Mouse (Mus musculus) left cerebral cortex, postnatal 14 days (tissue): Measurements from ENCODE around the gene Caskin1. TPM values are rescaled to one million over a fixed set of nuclear protein-coding genes. Genes with fewer than 3 reads are reported as not detected.

Experiments used
- DNase-seq, 2 experiments: peaks; one replicate each; pipeline ENCODE4 v3.0.0; 2021 to 2022; ENCODE audit warnings: low spot score in 2 of 2, mixed read lengths in 1 of 2
- intact Hi-C: fragments of 180-260 bp; cut with DNase I; formaldehyde crosslinking; loops from one replicate; pipeline ENCODE4 v1.15.1; 2025
- total RNA-seq, 2 experiments: library from RNA; stranded (reverse); gene quantifications; 2 replicates each; pipeline ENCODE4 v1.2.3; 2021

Gene Caskin1
- total RNA-seq, 2 experiments from 2014 or later, result 134 to 145 TPM

DNA sequence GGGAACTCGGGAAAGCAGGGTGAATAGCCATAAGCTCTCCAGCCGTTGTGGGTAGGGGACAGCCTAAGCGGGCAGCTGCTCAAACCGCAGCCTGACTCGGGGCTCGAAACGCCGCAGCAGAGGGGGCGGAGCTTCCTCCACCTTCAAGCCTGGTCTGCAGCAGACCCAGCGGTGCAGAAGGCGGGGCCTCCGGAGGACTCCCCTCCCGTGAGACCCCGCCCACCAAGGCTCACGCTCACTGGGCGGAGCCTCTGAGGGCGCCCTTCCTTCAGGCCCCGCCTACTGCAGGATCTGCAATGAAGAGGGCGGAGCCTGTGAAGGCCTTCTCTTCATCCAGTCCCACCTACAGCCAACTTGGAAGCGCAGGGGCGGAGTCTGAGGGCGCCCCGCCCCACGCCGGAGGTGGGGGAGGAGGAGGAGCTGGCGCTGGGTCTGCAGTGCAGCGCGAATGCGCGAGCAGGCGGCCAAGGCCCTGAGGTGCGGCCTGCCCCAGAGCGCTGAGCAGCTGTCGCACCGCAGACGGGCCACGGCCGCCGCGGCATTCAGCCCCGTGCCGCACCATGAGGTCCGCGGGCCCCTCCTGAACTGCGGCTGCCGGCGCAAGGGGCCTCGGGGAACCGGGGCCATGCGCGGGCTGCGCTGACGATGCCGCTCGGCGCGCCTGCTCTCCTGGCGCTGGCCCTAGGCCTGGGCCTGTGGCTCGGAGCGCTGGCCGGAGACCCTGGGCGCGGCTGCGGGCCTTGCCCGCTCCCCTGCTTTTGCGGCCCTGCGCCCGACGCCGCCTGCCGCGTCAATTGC, 61.4 kb downstream of the Caskin1 start, which contains the start of gene Pkd1:
Gene Pkd1, plus strand, starts transcription at position 217 of the 798 bp plus-strand sequence.
- intact Hi-C loops, result no loop called here
- peak; percentile 98 for DNase-seq

- peak; percentile 81 to 82 for DNase-seq
- intact Hi-C loops, result no loop called here
Observed at GRCm38 (mm10) chr17:24550416-24551049, 62.1 kb downstream of the Caskin1 start.

GRCm38 (mm10) chr17:24551050-24551444, 62.6 kb downstream of the Caskin1 start:
- no peak for DNase-seq
- intact Hi-C loops, result no loop called here

DNA sequence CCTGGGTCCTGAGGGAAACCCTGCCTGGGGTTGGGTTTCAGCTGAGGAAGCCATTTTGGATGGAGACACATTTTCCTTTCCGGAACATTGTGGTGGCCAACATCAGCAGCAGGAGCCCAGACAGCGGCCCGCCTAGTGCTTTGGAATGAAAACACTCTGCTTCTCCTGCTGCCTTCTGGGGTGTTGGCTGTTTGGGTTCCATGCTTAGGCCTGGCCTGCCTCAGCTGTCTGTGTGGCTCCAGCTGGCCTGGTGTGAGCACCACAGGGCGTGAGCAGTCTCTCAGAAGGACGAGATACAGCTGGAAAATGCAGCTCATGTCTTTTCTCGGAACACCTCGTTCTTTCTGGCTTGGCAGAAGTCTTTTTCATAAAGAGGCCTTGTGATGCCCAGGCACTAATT, 68.7 kb downstream of the Caskin1 start:
- intact Hi-C loops, result no loop called here
- DNase-seq, result no peak

Other genes with a start within 250 kb of the Caskin1 start
- gene Ccnf, start 237.1 kb upstream of the Caskin1 start, total RNA-seq, result 1 to 10 TPM; 6.2 to 6.7 TPM
- 1 to 10 TPM in 1 of 2 experiments, under 1 TPM in 1; 0.77 to 1.3 TPM for gene Abca17, start 137.5 kb upstream of the Caskin1 start, total RNA-seq
- gene Abca3, start 136.7 kb upstream of the Caskin1 start, total RNA-seq, result 100 to 1,000 TPM; 111 to 118 TPM
- 100 to 1,000 TPM; 141 to 145 TPM for gene Rnps1, start 74.0 kb upstream of the Caskin1 start, total RNA-seq
- gene Eci1, start 62.0 kb upstream of the Caskin1 start, total RNA-seq, result 10 to 100 TPM; 22.3 to 22.4 TPM
- gene Dnase1l2, start 45.5 kb upstream of the Caskin1 start, total RNA-seq, result 1 to 10 TPM; 4.8 to 6.5 TPM
- 10 to 100 TPM; 31.2 to 33.1 TPM for gene E4f1, start 18.3 kb upstream of the Caskin1 start, total RNA-seq
- 10 to 100 TPM; 70.6 to 74.9 TPM for gene Pgp, start 18.2 kb upstream of the Caskin1 start, total RNA-seq
- 1 to 10 TPM; 1.7 to 1.8 TPM for gene Bricd5, start 14.7 kb upstream of the Caskin1 start, total RNA-seq
- 10 to 100 TPM; 32.3 to 36.9 TPM for gene Mlst8, start 9.5 kb upstream of the Caskin1 start, total RNA-seq
- 10 to 100 TPM; 86.8 to 91.7 TPM for gene Traf7, start 39.3 kb downstream of the Caskin1 start, total RNA-seq
- 10 to 100 TPM; 36.2 to 40.4 TPM for gene Rab26, start 45.6 kb downstream of the Caskin1 start, total RNA-seq
- gene Pkd1, start 61.2 kb downstream of the Caskin1 start, total RNA-seq, result 10 to 100 TPM; 68.6 to 78.7 TPM
- 100 to 1,000 TPM; 122 to 130 TPM for gene Tsc2, start 144.0 kb downstream of the Caskin1 start, total RNA-seq
- 1 to 10 TPM; 4.4 to 5.0 TPM for gene Nthl1, start 144.1 kb downstream of the Caskin1 start, total RNA-seq
- gene Slc9a3r2, start 161.7 kb downstream of the Caskin1 start, total RNA-seq, result 10 to 100 TPM; 52.6 to 53.0 TPM
- 1 to 10 TPM in 1 of 2 experiments, under 1 TPM in 1; 0.95 to 1.4 TPM for gene Npw, start 169.9 kb downstream of the Caskin1 start, total RNA-seq
- 10 to 100 TPM; 37.9 to 39.3 TPM for gene Zfp598, start 181.1 kb downstream of the Caskin1 start, total RNA-seq
- gene Syngr3, start 201.4 kb downstream of the Caskin1 start, total RNA-seq, result 100 to 1,000 TPM; 228 to 245 TPM
- 10 to 100 TPM; 19.0 to 19.1 TPM for gene Gfer, start 207.6 kb downstream of the Caskin1 start, total RNA-seq
- gene Noxo1, start 207.6 kb downstream of the Caskin1 start, total RNA-seq, result 1 to 10 TPM; 2.5 to 3.6 TPM
- gene Tbl3, start 219.1 kb downstream of the Caskin1 start, total RNA-seq, result 10 to 100 TPM; 28.5 to 29.2 TPM
- gene Rnf151, start 229.5 kb downstream of the Caskin1 start, total RNA-seq, result not detected
- gene Rps2, start 229.5 kb downstream of the Caskin1 start, total RNA-seq, result 100 to 1,000 TPM; 492 to 494 TPM
- gene Ndufb10, start 235.9 kb downstream of the Caskin1 start, total RNA-seq, result 100 to 1,000 TPM; 184 to 189 TPM
- under 1 TPM; 0.35 to 0.38 TPM for gene Rpl3l, start 239.2 kb downstream of the Caskin1 start, total RNA-seq
- gene Msrb1, start 248.0 kb downstream of the Caskin1 start, total RNA-seq, result 10 to 100 TPM; 38.4 to 38.7 TPM